Mouse (Mus musculus) c-Kit-positive CD71-positive TER-119-positive erythroid progenitor cells, embryonic 14.5 days (primary cell): ENCODE results near the gene D10Jhu81e.

ENCODE experiments used
- DNase-seq: peaks from one replicate; pipeline ENCODE4 v3.0.0-alpha.2; 2013; ENCODE audit warnings: low spot score

The D10Jhu81e gene

DNA sequence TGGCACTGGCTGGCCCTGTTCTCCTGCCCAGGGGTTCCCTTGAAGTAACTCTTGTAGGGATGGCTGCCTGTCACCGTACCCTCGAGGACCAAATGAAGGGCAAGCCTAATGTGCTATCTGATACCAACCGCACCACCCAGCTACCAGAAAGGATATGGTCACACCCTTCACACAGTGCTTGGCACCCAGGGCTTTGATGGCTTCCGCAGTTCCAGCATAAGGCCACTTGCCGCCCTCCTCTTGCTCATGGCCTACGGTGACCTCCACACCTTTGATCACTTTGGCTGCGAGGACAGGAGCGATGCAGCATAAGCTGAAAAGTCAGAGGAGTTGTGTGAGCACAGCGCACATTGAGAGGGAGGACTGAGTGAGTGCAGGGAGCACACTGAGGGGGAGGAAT, 6.3 kb downstream of the D10Jhu81e start:
- DNase-seq: no peak

GRCm38 (mm10) chr10:78162646-78163045, 6.9 kb downstream of the D10Jhu81e start:
- DNase-seq: no peak

GRCm38 (mm10) chr10:78161096-78161495, 8.5 kb downstream of the D10Jhu81e start:
- no peak for DNase-seq

DNA sequence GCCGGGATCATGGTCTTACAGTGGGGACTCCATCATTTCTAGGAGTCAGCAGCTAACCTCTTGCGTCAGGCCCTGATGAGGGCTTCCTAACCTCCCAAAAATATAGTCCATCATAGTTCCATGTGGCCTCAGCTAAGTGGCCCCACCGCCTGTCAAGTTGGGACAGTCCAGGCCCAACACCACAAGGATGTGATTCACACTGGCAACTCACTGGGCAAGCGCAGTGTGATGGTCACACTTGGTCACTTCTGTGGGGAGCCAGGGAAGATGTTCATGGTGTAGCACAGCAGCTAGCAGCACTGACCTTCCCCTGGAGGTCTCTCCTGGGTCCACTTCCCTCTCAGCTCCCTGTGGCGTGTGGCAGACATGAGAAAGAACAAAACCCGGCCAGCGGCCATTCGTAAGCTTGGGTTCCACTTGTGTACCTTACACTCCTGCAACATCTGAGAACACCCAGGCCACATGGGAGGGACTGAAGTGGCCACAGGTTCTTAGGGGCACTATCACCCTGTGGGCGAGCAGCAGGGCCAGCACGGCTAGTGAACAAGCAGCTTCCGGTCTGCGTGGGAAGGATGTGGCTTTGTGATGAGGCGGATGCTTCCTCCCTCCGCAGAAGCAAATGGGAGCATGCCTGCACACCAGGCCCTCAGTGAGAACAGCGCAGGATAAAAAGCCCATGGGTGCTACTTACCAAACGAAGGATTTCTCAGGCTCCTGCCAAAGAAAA, 9.1 kb downstream of the D10Jhu81e start:
- DNase-seq: no peak

- peak; percentile 68 for DNase-seq
Observed at GRCm38 (mm10) chr10:78159906-78160305, 9.7 kb downstream of the D10Jhu81e start.

- DNase-seq: peak; percentile 40
Observed at GRCm38 (mm10) chr10:78159252-78159878, 10.2 kb downstream of the D10Jhu81e start.

- no peak for DNase-seq
Observed at GRCm38 (mm10) chr10:78158041-78158440, 11.5 kb downstream of the D10Jhu81e start.

DNA sequence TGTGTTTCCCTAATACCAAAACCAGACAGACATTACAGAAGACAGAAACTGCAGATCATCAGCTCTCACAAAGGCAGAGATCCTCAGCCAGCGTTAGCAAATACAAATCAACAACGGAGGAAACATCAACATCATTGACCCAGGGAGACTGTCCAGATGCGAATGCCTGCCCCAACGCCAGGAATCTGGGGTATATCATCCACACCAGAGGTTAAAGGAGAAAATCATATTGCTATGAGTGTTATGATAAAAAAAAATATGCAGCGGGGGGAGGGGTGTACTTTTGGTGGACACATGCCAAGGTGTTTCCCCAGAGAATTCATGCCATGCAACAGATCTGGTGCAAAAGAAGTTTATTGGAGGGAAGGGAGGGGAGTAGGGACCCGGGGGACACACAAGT, 12.7 kb downstream of the D10Jhu81e start:
- DNase-seq: no peak

GRCm38 (mm10) chr10:78148834-78149766, 20.5 kb downstream of the D10Jhu81e start:
- no peak for DNase-seq

DNA sequence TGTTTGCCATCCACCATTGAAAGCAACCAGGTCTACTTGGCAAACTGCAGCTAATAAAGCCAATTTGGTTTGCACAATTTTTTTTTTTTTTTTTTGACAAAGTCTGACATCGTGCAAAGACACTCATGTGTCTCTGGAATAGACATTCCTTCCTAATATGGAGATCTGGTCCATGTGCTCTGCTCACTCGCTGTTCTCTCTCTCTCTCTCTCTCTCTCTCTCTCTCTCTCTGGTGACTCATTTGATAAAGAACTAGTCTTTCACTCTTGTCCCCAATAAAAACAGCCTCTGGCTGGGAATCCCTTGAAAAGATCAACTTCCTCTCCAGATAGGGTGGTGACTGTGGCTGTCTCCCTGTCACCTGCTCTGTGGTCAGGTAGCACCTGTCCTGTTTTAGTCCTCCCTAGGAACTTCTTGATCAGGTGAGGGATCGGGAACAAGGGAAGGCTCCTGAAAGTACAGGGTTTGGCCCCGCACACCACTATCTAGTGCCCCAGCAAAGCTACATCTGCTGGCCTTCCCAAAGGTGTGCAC, 21.6 kb downstream of the D10Jhu81e start:
- no peak for DNase-seq

DNA sequence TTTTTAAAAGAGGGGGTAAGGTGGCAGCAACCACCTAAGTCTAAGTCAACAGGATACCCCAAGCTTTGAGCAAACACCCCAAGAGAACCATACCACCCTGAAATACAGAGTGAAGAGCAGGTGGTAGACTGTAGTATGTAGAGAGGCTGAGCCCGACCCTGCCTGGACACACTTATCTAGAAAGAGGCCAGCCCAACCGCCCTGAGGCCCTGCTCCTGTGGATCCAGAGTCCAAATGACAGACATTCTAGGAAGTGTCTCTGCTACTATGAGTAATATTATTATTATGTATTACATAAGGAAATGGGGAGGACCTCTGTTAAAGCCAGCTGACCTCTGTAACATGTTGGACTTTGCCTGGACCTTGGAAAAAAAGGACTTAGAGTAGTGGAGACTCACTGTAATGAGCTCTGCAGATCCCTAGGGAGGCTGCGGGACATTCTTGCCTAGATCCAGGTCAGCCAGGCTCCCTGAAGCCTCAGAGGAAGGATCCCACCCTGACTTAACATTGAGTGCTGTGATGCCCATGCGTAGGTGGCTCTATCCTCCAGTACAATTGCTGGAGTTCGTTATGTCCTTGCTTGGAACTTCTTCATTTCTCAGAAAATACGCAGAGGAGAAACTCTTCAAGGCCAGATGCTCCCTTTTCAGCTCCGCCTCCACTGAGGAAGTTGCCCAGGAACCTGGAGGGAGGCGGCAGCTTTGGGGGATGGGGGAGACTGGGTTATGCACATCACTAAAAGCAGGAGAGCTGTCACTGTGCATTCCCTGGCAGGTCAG, 25.7 kb downstream of the D10Jhu81e start:
- DNase-seq: no peak

- no peak for DNase-seq
Observed at GRCm38 (mm10) chr10:78140843-78141242, 28.7 kb downstream of the D10Jhu81e start.

GRCm38 (mm10) chr10:78140251-78140600, 29.4 kb downstream of the D10Jhu81e start:
- DNase-seq: no peak

DNA sequence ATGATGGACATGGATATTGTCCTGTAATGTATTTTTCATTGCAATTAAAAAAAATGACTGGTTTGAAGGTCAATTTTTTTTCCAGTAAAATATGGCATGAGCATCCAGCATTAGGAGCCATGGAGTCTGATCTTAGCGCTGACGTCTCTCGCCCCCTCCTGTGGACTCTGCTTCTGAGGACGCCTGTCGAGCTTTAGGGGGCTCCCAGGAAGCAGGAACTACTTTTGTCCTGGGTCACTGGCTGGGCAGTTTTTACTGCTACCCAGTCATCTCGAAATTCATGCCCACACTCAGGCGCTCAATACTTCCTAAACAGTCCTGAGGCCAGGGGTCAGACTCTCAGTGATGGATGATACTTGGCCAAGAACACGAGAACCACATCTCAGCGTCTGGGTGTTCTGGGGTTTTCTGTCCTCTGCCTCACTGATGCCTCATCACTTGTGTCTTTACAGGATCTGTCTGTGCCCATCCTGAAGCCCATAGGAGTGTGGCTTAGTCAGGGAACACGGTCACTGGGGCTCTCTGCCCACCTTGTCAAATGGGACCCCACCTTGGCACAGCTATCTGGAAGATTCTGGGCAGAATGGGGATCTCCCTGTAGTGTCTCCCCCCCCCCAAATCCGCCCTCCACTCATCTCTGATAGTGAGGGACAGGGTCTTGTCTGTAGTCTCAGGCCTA, 29.9 kb downstream of the D10Jhu81e start:
- DNase-seq: no peak

DNA sequence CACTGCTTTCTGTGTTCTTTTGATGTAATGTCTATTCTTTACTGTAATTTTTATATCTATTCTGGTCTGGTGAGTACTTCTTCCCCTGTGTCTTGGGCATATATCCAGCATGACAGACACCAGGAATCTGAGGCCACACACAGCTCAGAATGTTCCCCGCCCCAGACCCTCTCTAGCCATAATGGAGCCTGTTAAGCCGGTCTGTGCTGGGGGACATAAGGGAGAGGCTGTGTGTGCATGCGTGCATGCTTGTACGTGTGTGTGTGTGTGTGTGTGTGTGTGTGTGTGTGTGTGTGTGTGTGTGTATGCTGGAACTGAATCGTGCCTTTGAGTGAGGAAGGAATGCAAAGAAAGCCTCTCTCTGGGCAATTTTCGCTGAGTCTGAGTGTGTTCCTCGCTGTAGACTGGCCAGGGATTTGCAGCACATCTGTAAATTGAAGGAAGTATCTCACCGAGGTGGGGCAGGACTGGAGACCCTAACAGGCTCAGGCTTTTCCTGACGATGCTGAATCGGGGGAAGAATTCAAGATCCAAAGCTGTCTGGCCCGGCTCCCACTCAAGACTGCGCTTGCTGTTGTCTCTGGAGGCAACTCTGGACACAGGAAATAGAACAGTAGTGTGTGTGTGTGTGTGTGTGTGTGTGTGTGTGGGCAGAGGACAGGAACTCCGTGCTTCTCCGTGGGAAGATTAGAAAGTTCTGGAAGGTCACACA, 30.6 kb downstream of the D10Jhu81e start:
- no peak for DNase-seq

DNA sequence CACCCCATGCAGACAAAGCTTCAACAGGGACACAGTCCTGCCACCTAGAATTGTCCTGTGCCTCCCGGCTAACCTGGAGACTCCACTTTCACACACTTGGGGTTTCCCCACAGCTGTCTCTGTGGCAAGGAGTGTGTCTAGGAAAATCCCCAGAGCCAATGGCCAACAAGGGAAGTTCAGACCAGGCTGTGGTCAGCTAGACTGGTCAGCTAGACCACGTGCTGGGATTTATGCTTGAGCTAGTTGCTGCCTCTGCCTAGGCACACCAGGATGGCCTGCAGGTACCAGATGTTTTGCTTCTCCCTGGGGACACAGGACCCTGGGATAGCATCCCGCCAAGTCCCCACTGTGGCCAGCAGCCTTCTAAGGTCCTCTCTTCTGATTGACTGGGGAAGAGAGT, 32.4 kb downstream of the D10Jhu81e start:
- no peak for DNase-seq

DNA sequence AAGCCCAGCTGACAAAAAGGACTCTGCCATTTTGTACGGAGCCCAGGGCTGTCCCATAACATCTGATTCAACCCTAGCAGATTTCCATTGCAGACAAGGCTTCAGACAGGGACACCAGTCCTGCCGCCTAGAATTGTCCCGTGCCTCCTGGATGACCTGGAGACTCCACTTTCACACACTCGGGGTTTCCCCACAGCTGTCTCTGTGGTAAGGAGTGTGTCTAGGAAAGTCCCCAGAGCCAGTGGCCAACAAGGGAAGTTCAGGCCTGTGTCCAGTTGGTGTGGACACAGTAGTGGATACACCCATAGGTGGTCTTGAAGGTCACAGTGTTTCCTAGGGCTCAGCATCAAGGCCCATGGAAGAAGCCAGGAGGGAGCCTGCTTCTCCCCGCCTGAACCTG, 33.6 kb downstream of the D10Jhu81e start:
- DNase-seq: no peak

GRCm38 (mm10) chr10:78134975-78135798, 34.4 kb downstream of the D10Jhu81e start:
- no peak for DNase-seq

- DNase-seq: no peak
Observed at GRCm38 (mm10) chr10:78134400-78134799, 35.2 kb downstream of the D10Jhu81e start.

- DNase-seq: no peak
Observed at GRCm38 (mm10) chr10:78129998-78130397, 39.6 kb downstream of the D10Jhu81e start.
